Mouse (Mus musculus): Measurements from ENCODE around the gene Gad1.

Gene Gad1

DNA sequence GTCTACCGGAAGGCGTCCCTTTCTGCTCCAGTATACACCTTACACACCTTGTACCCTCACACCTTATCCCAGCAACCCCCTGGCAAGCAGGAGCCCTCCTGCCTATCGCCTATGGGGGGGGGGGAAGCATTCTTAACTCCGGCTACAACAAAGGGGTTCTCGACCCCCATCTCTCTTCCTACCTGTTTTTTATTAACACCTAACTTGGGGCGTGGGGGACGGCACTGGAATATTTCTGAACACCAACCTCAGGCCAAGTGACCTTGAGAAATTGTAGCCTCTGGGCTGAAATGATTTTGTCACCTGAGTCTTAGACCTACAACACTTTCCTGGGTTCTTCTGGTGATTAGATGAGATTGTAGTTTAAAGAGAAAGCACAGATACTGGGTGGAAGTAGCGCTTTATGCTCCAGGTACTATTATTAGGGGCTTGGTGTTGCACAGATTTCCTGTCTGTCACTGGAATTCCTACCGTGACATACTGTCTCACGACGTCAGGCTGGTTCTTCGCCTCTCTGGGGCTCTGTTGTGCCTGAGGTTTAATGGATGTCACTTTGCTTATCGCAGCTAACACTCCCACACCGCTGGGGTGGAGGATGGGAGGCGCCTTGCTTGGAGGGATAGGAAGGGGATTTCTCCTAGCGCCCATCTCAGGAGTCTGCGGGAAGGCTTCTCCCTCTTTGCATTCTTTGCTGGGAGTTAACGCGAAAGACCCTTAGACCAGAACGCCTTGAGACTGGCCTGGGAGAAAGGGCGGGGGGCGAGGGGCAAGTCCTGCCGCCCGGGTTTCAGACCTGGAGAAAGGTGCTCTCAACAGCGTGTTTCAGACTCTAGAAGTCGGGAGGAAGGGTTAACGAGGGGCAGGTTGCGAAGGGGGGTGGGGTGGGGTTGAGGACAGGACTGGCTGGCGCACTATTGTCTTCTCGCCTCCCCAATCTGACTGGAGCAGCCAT, 13.1 kb downstream of the Gad1 start:
- DNase-seq = no peak

DNA sequence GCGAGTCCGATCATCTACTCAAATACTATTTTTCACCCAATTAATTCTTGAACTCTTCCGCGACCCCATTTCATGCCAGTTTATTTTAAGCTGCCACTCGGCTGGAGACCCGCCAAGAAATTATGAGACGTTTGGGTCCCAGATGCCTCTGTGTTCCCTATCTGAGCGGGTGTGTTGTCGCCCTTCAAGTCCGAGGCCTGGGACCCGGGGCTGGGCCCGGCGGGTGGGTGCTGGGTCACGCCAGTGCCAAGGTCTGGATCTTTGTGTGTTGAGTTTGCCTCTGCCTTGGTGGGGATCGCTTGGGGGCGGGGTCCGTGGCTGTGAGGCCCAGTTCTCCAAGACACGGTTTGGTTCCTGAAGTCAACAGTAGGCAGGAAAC, 13.7 kb downstream of the Gad1 start:
- DNase-seq = no peak

DNA sequence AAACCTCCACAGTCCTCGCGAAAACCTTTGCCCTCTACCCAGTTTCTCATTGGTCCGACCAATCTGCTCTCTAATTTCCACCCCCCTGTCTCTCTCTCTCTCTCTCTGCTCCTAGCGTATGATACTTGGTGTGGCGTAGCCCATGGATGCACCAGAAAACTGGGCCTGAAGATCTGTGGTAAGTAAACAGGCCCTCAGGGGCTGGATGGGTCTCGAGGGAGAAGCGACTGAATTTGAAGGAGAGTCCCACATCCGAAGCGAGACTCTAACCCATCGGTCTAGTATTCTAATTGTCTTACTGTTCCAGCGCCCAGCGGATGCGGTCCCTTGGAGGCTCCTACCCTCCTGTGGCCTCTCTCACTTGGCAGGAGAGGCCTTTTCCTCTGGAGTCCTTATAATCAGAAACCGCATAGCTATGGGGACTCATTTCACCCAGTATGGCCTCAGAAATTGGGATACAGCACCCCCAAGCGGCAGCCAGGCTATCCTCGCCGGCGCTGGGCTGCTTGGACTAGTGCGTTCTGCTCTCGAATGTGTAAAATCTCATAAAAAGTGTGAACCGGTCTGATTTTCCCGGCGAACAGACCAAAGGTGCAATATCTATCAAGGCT, 14.3 kb downstream of the Gad1 start:
- DNase-seq = peak; percentile 14 to 66

DNA sequence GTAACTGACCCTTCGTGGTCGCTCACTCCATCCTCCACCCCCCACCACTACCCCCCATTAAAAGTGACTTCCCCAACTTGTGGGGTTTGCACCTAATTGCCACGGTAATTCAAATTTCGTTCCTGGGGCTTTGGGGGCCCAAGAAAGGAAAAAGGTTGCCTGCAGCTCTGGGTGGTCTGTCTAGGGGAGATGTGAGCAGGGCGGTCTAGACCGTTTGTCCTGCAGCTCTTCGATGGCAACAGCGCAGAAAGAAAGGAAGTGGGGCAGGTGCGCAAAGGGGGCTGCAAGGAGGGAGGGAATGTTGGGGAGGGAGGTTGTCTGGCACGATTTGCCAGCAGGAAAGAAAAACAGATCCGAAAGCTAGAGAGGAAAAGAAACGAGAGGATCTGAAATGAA, 14.8 kb downstream of the Gad1 start:
- DNase-seq = no peak

DNA sequence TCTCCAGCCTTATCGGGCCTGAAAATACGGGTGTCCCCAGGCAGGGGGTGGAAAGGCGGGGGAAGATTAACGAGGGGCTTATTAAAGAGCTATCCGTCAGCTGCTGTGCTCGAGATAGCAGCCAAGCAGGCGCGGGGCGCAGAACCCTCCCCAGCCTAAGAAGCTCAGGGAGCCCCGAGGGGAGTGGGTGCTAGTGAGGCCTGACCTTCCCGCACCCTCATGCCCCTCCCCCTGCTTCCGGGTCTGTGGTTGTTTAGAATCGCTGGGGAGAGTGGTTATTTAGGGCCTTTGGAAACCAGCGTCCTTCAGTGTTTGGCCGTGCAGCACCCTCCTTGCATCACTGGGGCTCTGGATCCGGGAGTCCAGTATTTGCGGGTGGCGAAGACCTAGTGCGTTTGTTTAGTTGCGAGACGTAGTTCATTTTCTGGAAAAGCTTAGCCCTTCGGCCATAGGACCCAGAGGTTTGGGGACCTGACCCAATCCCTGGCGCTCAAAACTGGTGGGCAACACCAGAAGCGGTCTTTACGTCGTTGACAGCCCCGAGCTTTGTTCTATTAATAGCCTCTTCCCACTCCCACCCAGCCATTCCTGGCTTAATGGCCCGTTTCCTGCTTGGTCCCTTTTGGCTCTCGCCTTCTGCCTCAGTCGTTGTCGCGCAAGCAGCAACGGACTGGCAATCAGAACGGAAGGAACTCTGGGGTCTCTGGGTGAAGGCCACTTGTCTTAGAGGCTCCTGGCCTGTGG, 15.5 kb downstream of the Gad1 start:
- DNase-seq = no peak

DNA sequence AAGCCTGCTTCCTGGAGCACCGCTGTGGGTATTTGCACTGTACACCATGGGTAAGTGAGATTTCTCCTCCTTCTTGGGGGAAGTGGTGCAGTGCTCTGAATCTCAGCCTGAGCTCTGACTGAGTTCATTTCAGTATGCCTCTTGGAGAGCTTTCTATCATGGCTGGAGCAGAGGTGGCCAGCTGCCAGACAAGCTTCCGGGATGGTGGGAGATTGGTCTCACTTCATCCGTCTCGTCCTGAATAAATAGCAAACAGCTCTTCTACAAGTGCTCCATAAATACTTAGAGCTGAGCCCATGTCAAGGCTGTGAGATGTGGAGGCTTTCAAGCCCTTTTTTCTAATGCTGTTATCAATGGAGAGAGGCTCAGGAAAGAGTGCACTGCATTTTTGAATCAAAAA, 18.8 kb downstream of the Gad1 start:
- DNase-seq = no peak

DNA sequence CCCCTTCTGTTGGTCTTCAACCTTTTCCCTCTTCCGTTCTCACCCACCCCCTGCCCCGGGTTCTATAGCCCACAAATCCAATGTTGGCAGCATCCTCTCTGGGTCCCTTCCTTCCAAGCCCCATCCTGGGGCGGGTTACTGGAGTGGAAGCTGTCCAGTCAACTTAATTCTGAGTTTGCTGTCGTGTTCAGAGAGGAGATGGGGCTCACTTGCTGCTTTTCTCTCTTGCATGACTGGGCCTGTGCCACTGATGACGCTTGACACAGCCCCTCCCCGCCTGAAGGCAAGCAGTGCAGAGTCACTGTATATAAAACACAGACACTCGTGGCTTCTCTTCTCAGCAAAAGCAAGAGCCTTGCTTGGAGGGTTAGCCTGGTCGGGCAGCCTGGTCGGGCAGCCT, 19.4 kb downstream of the Gad1 start:
- DNase-seq = no peak

DNA sequence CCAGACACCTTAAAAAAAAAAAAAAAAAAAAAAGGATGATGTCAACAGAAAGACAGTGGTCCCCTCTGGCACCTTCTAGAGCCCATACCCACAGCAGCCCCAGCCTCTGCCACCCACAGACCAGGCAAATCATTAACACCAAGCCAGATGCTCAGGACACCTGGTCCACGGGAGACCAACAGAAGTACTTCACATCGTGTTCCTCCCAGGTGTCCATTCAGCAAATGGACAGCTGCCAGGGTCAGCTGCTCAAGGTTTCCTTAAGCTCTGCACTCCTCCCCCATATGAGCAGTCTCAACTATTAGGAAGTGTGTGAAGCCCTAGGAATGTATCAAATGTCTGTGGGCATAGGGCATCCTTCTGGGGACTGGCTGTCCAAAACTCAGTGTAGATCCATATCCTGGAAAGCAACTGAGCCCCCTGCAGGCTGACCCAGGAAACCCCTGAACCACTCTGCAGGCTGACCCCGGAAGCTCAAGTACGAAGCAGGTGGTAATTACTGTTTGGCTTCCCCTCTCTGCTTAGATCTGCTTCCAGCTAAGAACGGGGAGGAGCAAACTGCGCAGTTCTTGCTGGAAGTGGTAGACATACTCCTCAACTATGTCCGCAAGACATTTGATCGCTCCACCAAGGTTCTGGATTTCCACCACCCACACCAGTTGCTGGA, 20.8 kb downstream of the Gad1 start:
- peak; percentile 51 to 59 for DNase-seq

DNA sequence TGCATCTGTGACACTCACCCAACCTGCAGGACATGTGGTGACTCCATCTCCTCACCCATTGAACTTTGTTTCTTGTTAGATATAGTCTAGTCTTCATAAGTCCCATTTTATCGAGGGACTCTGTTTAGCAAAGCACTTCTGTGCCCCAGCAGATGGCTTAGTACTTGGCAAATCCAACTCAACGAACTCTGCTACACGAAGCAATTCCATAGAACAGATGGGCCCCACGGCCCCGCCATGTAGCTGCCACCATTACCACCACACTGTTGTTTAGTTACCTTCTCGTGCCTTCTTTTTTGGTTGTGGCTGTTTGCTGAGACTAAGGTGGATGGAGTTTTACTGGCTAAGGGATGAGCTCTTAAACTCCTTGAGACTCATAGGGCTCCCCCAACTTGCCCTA, 35.3 kb downstream of the Gad1 start:
- DNase-seq = no peak

DNA sequence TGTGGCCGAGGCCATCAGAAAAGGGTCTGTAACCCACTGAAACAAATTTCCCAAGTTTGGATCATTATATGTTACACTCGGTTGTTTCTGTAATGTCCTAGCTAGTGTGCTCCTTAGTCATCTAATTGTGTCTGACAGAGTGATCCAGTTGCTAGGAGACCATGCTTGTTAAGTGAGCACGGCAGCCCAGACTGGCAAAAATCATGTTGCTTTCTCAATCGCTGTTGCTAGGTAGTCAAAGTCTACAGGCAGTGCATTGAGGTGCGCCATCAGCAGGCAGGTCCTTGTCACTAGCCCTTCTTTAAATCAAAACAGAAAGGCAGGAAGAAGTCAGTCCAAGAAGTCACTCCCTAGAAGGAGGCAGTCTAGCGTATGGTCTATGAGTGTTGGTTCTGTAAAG, 39.6 kb downstream of the Gad1 start:
- DNase-seq = no peak

DNA sequence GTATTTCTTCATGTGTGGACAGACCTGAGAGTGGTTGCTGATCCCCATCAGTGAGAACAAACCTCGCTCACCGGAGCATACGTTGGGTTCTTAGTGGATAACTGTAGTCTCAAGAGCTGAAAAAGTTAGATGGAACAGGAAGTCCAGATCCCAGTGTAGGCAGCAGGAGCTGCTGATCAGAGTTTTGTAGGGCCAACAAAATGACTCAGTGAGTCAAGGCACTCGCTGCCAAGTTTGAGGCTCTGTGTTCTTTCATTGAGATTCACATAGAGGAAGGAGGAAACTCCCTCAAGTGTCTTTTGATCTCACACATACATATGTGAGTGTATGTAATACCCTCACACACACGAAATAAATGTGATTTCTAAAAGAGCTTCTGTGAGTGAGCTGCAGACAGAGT, 40.8 kb downstream of the Gad1 start:
- no peak for DNase-seq

DNA sequence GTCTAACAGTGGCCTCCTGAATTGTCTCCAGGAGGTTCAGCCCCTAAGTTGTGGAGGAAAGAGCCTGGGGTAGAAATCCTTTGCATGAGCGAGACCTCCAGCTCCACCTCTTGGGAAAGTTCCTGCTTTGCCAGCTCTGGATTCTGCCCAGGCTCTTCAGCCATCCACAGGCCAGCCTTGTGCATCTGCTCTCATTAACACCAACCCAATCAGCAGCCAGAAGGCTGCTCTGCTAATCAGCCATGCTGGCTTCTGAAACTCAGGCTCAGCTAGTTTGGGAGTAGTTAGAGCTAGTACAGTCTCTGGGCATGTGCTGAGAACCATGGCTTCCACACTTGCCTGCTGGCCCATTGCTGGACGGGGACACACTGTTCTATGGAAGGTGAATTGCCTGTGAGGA, 43.0 kb downstream of the Gad1 start:
- no peak for DNase-seq

DNA sequence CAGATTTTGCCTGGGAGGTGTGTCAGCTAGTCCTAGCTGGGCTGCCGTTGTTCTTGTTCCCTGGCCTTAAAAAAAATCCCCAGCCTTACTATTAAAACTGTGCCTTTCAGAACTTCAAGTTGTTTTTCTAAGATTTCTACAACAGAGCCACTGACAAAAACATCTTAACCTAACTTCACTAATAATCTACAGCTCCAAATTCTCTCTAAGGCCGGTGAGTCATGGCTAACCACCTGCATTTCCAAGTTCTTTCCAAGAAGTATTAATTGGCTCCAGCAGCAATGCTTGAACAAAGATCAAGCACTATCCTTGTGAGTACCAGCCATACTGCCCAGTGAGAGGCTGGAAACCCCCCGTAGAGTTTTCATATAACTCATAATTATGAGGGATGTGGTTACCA, 56.9 kb downstream of the Gad1 start:
- DNase-seq = no peak

DNA sequence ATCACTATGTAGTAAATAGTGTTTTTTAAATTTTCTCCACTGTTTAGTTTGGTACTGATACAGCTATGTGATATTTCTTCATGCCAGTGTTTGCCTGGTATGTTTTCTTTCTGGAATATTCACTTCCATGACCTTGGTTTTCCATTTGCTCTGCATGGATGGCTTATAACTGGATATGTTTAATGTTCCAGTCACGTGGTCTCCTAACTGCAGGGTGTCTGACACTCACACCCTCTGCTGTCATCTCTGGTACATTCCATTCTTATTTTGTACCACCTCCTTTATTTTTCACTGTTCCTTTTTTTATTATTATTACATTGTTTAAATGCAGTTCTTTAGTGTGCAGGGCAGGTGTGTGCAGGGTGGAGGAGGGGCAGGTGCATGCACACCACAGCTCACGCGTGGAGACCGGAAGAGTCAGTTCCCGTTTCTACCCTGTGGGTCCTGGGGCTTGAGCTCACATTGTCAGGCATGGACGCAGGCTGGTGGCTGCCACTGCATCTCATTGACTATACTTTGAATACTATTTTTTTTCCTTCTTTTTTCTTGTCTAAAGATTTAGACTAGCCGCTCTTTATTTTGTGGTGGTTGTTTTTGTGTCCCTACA, 62.0 kb downstream of the Gad1 start:
- peak in 1 of 2 experiments; percentile 6 for DNase-seq

DNA sequence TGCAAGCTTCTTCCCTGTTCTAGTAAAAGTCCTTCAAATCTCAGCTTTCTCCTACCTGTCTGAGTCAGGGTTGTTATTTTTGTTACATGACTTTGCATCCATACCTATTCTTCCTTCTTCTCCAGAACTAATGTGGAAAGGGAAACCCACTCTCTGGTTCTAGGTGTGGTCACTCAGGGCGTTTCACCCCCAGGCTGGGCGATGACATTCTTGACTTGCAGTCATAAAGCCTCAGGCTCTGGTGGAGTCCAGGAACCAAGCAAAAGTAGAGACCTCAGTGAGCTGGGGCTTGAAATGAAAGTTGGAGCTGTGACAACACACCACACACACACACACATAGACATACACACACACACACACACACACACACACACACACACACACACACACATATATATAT, 63.2 kb downstream of the Gad1 start:
- no peak for DNase-seq

DNA sequence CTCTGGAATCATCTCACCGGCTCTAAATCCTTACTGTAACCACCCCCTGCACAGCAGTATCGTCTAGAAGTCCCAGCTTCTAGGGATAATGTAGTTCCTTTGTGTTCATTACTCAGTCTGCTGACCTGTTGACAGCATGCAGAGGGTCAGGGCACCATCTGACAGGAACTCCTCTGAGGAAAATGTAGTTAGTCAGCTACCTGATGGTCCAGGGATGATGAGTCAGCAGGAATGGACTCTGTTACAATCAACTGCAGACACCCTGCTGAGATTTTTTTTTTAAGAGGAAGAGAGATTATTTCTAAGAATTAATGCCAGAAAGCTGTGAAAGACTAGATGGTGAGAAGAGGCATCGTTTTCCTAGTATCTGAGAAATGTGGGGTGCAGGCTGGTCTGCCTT, 63.7 kb downstream of the Gad1 start:
- peak in 1 of 2 experiments; percentile 9 for DNase-seq

DNA sequence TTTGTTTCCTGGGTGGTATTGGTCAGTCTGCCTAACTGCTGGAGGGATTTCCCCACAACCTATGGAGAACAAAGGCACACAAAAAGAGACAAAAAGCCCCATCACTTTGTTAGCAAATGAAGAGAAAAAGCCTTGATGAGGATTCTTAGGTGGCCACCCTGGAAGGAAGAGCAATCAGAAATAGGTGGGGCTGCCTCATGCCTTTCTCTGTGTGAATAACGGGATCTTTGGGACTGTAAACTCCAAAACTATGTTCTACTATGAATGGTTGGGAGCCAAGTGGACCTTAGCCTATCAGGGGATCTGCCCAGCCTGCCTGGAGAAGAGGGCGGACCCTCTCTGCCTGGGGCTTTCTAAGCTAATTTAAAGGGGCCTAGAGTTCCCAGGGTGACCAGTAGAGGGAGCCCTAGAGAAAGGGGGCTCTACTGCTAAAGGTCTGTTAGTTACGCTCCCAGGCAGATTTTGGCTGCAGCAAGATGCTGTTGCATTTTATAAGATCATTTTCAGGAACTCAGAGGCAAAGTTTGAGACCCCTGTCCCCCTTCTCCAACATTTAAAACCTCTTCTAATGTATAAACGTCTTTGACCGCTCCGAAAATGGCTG, 66.5 kb downstream of the Gad1 start:
- DNase-seq = peak in 1 of 2 experiments; percentile 28

DNA sequence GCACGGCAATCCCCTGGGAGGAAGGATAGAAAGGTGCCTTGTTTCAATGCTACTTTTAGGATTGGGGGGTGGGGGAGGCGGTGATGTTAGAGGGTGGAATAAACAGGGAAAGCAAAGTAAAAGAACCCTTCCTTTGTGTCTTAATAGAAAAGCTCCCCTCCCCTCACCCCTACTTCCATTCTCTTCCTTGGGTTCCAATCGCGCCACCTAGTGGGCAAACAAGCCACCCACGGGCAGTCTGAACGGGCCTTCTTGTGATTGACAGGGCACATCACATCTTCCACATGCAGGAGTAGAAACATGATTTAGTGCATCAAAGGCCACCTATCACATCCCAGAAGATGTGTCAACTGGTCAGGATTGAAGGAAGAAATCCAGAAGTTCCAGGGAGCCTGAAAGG, 67.4 kb downstream of the Gad1 start:
- DNase-seq = peak; percentile 34 to 70

DNA sequence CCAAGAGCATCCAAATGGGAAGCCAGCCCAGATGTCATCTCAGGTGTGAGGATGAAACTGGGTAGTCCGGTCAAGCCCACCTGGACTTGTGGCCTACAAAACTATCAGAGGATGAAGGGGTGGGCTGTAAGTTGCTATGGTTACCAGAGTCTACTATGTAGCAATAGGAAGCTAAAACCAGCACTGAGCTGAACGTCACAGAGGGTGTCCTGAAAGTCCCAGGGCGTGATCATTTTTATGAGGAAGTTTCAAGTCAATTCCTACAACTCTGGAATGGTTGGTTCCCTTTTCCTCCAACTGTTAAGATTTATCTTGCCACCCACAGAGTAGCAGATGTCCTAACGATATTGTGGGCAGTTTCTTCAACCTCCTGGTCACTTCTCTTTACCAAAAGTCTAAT, 69.4 kb downstream of the Gad1 start:
- no peak for DNase-seq

DNA sequence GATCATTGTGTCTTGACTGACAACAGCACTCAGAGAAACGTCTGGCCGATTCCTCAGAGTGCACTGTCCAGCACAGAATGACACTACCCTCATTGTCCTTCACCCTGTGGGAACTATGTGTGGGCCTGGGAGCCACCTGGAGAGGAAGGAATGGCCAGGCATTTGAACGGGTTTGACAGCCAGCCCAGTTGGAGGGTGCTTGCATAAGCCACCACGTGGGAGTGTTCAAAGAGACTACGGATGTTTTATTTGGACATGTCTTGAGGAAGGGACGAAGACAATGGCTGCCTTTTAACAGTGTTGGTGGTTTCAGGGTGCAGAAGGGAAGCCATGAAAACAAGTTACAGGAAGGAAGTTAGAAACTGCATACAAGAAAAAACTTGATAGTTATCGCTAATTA, 72.9 kb downstream of the Gad1 start:
- DNase-seq = no peak

DNA sequence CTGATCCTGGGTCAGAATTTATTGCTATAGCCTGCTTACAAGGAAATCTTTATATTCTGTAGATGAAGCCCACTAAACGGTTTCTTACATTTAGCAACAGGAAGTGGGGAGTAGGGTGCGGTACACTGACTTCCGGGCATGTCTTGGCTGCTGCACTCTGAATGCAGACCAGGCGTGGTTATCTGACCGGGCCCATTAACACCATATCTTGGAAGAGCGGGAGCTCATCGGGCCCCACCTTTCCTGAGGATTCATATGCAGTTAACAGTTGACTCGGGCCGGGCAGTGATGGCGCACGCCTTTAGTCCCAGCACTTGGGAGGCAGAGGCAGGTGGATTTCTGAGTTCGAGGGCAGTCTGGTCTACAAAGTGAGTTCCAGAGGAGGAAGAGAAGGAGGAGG, 75.5 kb downstream of the Gad1 start:
- no peak for DNase-seq

DNA sequence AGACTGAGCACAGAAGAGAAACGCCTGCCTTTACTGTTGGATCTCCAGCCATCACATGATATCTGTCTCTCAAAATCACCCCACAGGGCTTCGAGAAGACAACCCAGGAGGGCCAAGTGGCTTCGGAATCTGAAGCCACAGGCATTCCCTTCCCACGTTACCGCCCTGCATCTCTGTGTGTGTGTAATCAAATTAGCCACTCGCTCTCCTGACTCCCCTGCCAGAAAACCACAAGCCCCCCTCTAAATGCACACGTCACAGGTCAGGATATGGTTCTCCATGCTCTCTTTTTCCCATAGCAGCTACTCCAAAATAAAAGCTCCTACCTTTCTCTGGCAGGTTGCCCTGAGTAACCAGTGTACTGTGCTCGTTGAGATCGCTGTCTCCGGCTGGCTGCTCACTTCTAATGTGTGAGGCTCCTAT, 76.5 kb downstream of the Gad1 start:
- DNase-seq = peak; percentile 59 to 65
